Mouse (Mus musculus) hematopoietic stem cell, adult 5-6 weeks (primary cell): Measurements from ENCODE around the gene Usp33. TPM values are rescaled to one million over a fixed set of nuclear protein-coding genes. Genes with fewer than 3 reads are reported as not detected.
A peak's percentile ranks its signal among the peaks of the same experiment; 100 is the strongest.

ENCODE experiments used
- ATAC-seq, 2 experiments: fragments of 125-278 bp in 1 of 2; replicated peaks in 1 of 2; 2 replicates each; pipeline ENCODE4 v1.8.0; 2016 to 2017; ENCODE audit warnings: inconsistent platforms in 2 of 2, mild to moderate bottlenecking in 2 of 2, moderate number of reproducible peaks in 2 of 2, low read depth in 1 of 2, moderate TSS enrichment in 1 of 2; ENCODE audit not compliant: low FRiP score in 2 of 2, poor library complexity in 2 of 2, severe bottlenecking in 2 of 2, insufficient read depth in 1 of 2, low TSS enrichment in 1 of 2
- total RNA-seq: library from RNA; stranded (forward); fragments of 172-1452, 232-1000 nt; gene quantifications from 2 replicates; pipeline ENCODE4 v1.2.3, GENCODE M21; 2017

The Usp33 gene
- total RNA-seq, 1 experiment from 2014 or later, result 72.5 TPM

GRCm38 (mm10) chr3:152395350-152396277 lies 49.3 kb downstream of the Usp33 start, which contains the start of gene Zzz3:
Gene Zzz3 (plus strand): TSS chr3:152395473.
- ATAC-seq, result peak; percentile 74 to 81

- peak; percentile 88 to 91 for ATAC-seq
Observed at GRCm38 (mm10) chr3:152396278-152396987, 50.2 kb downstream of the Usp33 start.

GRCm38 (mm10) chr3:152396988-152397314 lies 50.7 kb downstream of the Usp33 start:
- ATAC-seq, result no peak

GRCm38 (mm10) chr3:152397335-152397940 lies 51.2 kb downstream of the Usp33 start:
- ATAC-seq, result no peak

GRCm38 (mm10) chr3:152400441-152400840 lies 54.2 kb downstream of the Usp33 start:
- no peak for ATAC-seq

GRCm38 (mm10) chr3:152400875-152401274 lies 54.6 kb downstream of the Usp33 start:
- ATAC-seq, result no peak

GRCm38 (mm10) chr3:152401964-152402670 lies 55.8 kb downstream of the Usp33 start:
- no peak; a peak in 1 of 4 replicates for ATAC-seq

GRCm38 (mm10) chr3:152402671-152403066 lies 56.4 kb downstream of the Usp33 start:
- no peak for ATAC-seq

- no peak for ATAC-seq
Observed at GRCm38 (mm10) chr3:152403827-152404226, 57.5 kb downstream of the Usp33 start.

GRCm38 (mm10) chr3:152405420-152405819 lies 59.1 kb downstream of the Usp33 start:
- ATAC-seq, result no peak

- ATAC-seq, result peak; percentile 40 to 46; a peak in 3 of 4 replicates
Observed at GRCm38 (mm10) chr3:152405978-152406640, 59.8 kb downstream of the Usp33 start.

GRCm38 (mm10) chr3:152410980-152411551 lies 64.8 kb downstream of the Usp33 start:
- no peak for ATAC-seq

- ATAC-seq, result no peak
Observed at GRCm38 (mm10) chr3:152412362-152412761, 66.1 kb downstream of the Usp33 start.

GRCm38 (mm10) chr3:152428925-152429324 lies 82.6 kb downstream of the Usp33 start:
- no peak for ATAC-seq

- no peak for ATAC-seq
Observed at GRCm38 (mm10) chr3:152432677-152433076, 86.4 kb downstream of the Usp33 start.

- no peak for ATAC-seq
Observed at GRCm38 (mm10) chr3:152435590-152435989, 89.3 kb downstream of the Usp33 start.

GRCm38 (mm10) chr3:152438068-152438467 lies 91.8 kb downstream of the Usp33 start:
- no peak for ATAC-seq
